Mouse (Mus musculus): ENCODE measurements around the gene Zic2. TPM values are rescaled to one million over a fixed set of nuclear protein-coding genes. Genes with fewer than 3 reads are reported as not detected.

The Zic2 gene
- polyA plus RNA-seq, 1 experiment from 2014 or later: 0.35 TPM

GRCm38 (mm10) chr14:122472161-122472560 lies 3.1 kb upstream of the Zic2 start:
- H3K4me2 ChIP-seq: no peak overlapping the region
- no peak overlapping the region for H3K9ac ChIP-seq
- no peak overlapping the region for H3K27ac ChIP-seq
- no peaks in the 10 kb centered on the region for H3K36me3 ChIP-seq
- peaks cover 28% of the 10 kb centered on the region for H3K4me1 ChIP-seq
- H3K27me3 ChIP-seq: peaks cover 100% of the 10 kb centered on the region
- no peaks in the 10 kb centered on the region for H3K9me3 ChIP-seq
- H3K4me3 ChIP-seq: no peak overlapping the region
- ATAC-seq (ENCODE audit: insufficient number of reproducible peaks, insufficient read depth, low FRiP score, low TSS enrichment, low read depth): no peak
- WGBS: under 1% methylated on average over 13 of the region's 13 CpGs

- Histone ChIP-seq H3K27me3 (peaks cover 100% of the 10 kb centered on the region), H3K4me2 (no peak overlapping the region)
- 3% methylated on average over 5 of the region's 5 CpGs for WGBS
Observed at GRCm38 (mm10) chr14:122472647-122473046, 2.6 kb upstream of the Zic2 start.

GRCm38 (mm10) chr14:122473211-122473751 lies 2.0 kb upstream of the Zic2 start:
- under 1% methylated on average over 17 of the region's 17 CpGs for WGBS
- ATAC-seq (ENCODE audit: insufficient number of reproducible peaks, insufficient read depth, low FRiP score, low TSS enrichment, low read depth): no peak
- no peak overlapping the region for H3K27ac ChIP-seq

More at GRCm38 (mm10) chr14:122472647-122473046, 2.6 kb upstream of the Zic2 start:
- Histone ChIP-seq H3K27ac (no peak overlapping the region), H3K36me3 (no peaks in the 10 kb centered on the region), H3K9ac (no peak overlapping the region), H3K4me3 (no peak overlapping the region), H3K9me3 (no peaks in the 10 kb centered on the region), H3K4me1 (peaks cover 28% of the 10 kb centered on the region)
- no peak for ATAC-seq (ENCODE audit: insufficient number of reproducible peaks, insufficient read depth, low FRiP score, low TSS enrichment, low read depth)

GRCm38 (mm10) chr14:122474041-122474890 lies 969 bp upstream of the Zic2 start:
- peak overlapping the region; percentile 70 for H3K4me2 ChIP-seq
- H3K36me3 ChIP-seq: no peaks in the 10 kb centered on the region
- H3K27ac ChIP-seq: no peak overlapping the region
- no peaks in the 10 kb centered on the region for H3K9me3 ChIP-seq
- 0 out of 2 replicates have a peak overlapping the region, but pooled peaks have one; percentile 32 for H3K9ac ChIP-seq
- peak overlapping the region; percentile 46 for H3K4me3 ChIP-seq
- WGBS: under 1% methylated on average over 57 of the region's 57 CpGs
- H3K27me3 ChIP-seq: peaks cover 99% of the 10 kb centered on the region
- ATAC-seq (ENCODE audit: insufficient number of reproducible peaks, insufficient read depth, low FRiP score, low TSS enrichment, low read depth): 0 out of 2 replicates have a peak, but pooled peaks have one; percentile 4
- H3K4me1 ChIP-seq: peaks cover 33% of the 10 kb centered on the region

More at GRCm38 (mm10) chr14:122473211-122473751, 2.0 kb upstream of the Zic2 start:
- Histone ChIP-seq H3K9ac (no peak overlapping the region), H3K4me1 (peaks cover 28% of the 10 kb centered on the region), H3K4me2 (no peak overlapping the region), H3K9me3 (no peaks in the 10 kb centered on the region), H3K4me3 (no peak overlapping the region), H3K36me3 (no peaks in the 10 kb centered on the region), H3K27me3 (peaks cover 100% of the 10 kb centered on the region)

GRCm38 (mm10) chr14:122475557-122476040 lies 364 bp downstream of the Zic2 start:
- peak overlapping the region; percentile 55 for H3K9ac ChIP-seq
- H3K9me3 ChIP-seq: no peaks in the 10 kb centered on the region
- no peak for ATAC-seq (ENCODE audit: insufficient number of reproducible peaks, insufficient read depth, low FRiP score, low TSS enrichment, low read depth)
- H3K4me1 ChIP-seq: peaks cover 33% of the 10 kb centered on the region
- H3K36me3 ChIP-seq: no peaks in the 10 kb centered on the region
- H3K27me3 ChIP-seq: peaks cover 94% of the 10 kb centered on the region
- H3K4me2 ChIP-seq: peak overlapping the region; percentile 70
- under 1% methylated on average over 65 of the region's 65 CpGs for WGBS
- H3K27ac ChIP-seq: no peak overlapping the region
- H3K4me3 ChIP-seq: peak overlapping the region; percentile 46

GRCm38 (mm10) chr14:122476041-122476821 lies 996 bp downstream of the Zic2 start:
- peak overlapping the region; percentile 55; the same call in 1 of the 2 replicates for H3K9ac ChIP-seq
- under 1% methylated on average over 62 of the region's 62 CpGs for WGBS

GRCm38 (mm10) chr14:122476822-122477215 lies 1.6 kb downstream of the Zic2 start:
- no peak overlapping the region for H3K9ac ChIP-seq
- no peak for ATAC-seq (ENCODE audit: insufficient number of reproducible peaks, insufficient read depth, low FRiP score, low TSS enrichment, low read depth)
- H3K9me3 ChIP-seq: no peaks in the 10 kb centered on the region
- under 1% methylated on average over 18 of the region's 18 CpGs for WGBS
- H3K36me3 ChIP-seq: no peaks in the 10 kb centered on the region
- peaks cover 94% of the 10 kb centered on the region for H3K27me3 ChIP-seq
- H3K27ac ChIP-seq: no peak overlapping the region
- peaks cover 33% of the 10 kb centered on the region for H3K4me1 ChIP-seq
- H3K4me2 ChIP-seq: no peak overlapping the region
- peak overlapping the region; percentile 46; the same call in 1 of the 2 replicates for H3K4me3 ChIP-seq

More at GRCm38 (mm10) chr14:122476041-122476821, 996 bp downstream of the Zic2 start:
- no peak overlapping the region for H3K27ac ChIP-seq
- no peaks in the 10 kb centered on the region for H3K9me3 ChIP-seq
- no peaks in the 10 kb centered on the region for H3K36me3 ChIP-seq
- peaks cover 94% of the 10 kb centered on the region for H3K27me3 ChIP-seq
- no peak for ATAC-seq (ENCODE audit: insufficient number of reproducible peaks, insufficient read depth, low FRiP score, low TSS enrichment, low read depth)
- H3K4me2 ChIP-seq: peak overlapping the region; percentile 70
- H3K4me1 ChIP-seq: peaks cover 33% of the 10 kb centered on the region
- peak overlapping the region; percentile 46 for H3K4me3 ChIP-seq

- Histone ChIP-seq H3K9ac (no peak overlapping the region), H3K4me3 (no peak overlapping the region), H3K4me1 (peaks cover 33% of the 10 kb centered on the region), H3K4me2 (no peak overlapping the region), H3K27ac (no peak overlapping the region), H3K9me3 (no peaks in the 10 kb centered on the region), H3K36me3 (no peaks in the 10 kb centered on the region), H3K27me3 (peaks cover 94% of the 10 kb centered on the region)
- under 1% methylated on average over 20 of the region's 20 CpGs for WGBS
- no peak for ATAC-seq (ENCODE audit: insufficient number of reproducible peaks, insufficient read depth, low FRiP score, low TSS enrichment, low read depth)
Observed at GRCm38 (mm10) chr14:122477261-122477671, 2.0 kb downstream of the Zic2 start.

- H3K4me1 ChIP-seq: peaks cover 33% of the 10 kb centered on the region
- no peak overlapping the region for H3K4me2 ChIP-seq
- no peaks in the 10 kb centered on the region for H3K9me3 ChIP-seq
- no peaks in the 10 kb centered on the region for H3K36me3 ChIP-seq
- H3K4me3 ChIP-seq: peak overlapping the region; percentile 10; the same call in 1 of the 2 replicates
- H3K9ac ChIP-seq: no peak overlapping the region
- H3K27me3 ChIP-seq: peaks cover 94% of the 10 kb centered on the region
- ATAC-seq (ENCODE audit: insufficient number of reproducible peaks, insufficient read depth, low FRiP score, low TSS enrichment, low read depth): no peak
- 2% methylated on average over 9 of the region's 9 CpGs for WGBS
- no peak overlapping the region for H3K27ac ChIP-seq
Observed at GRCm38 (mm10) chr14:122477971-122478573, 2.8 kb downstream of the Zic2 start.

- WGBS: under 1% methylated on average over 22 of the region's 22 CpGs
- Histone ChIP-seq H3K27me3 (peaks cover 94% of the 10 kb centered on the region), H3K4me1 (peaks cover 33% of the 10 kb centered on the region), H3K9me3 (no peaks in the 10 kb centered on the region), H3K4me2 (no peak overlapping the region), H3K27ac (no peak overlapping the region), H3K36me3 (no peaks in the 10 kb centered on the region), H3K9ac (no peak overlapping the region), H3K4me3 (peak overlapping the region; percentile 10; the same call in 1 of the 2 replicates)
- ATAC-seq (ENCODE audit: insufficient number of reproducible peaks, insufficient read depth, low FRiP score, low TSS enrichment, low read depth): no peak
Observed at GRCm38 (mm10) chr14:122478574-122479011, 3.4 kb downstream of the Zic2 start.

Measured in embryonic facial prominence, embryonic 13.5 days (tissue).